Mouse (Mus musculus) testis, adult 2 months (tissue): Measurements from ENCODE around the gene Qtrt1. TPM values are rescaled to one million over a fixed set of nuclear protein-coding genes. Genes with fewer than 3 reads are reported as not detected.
A peak's percentile ranks its signal among the peaks of the same experiment; 100 is the strongest.

Experiments used
- H3K27ac ChIP-seq: fragments of 200-500 bp; 2 replicates; pipeline ENCODE4 v1.5.1; 2012; ENCODE audit warnings: low read depth, low read length; ENCODE audit not compliant: control insufficient read depth, insufficient read depth
- H3K27me3 ChIP-seq: fragments of 200-500 bp; 2 replicates; pipeline ENCODE4 v1.6.1; 2012; ENCODE audit warnings: mild to moderate bottlenecking, low read length, moderate library complexity; ENCODE audit not compliant: control insufficient read depth, insufficient read depth
- H3K36me3 ChIP-seq: fragments of 200-500 bp; 2 replicates; pipeline ENCODE4 v1.6.1; 2012; ENCODE audit warnings: mild to moderate bottlenecking, low read length; ENCODE audit not compliant: control insufficient read depth, insufficient read depth
- H3K4me1 ChIP-seq: fragments of 200-500 bp; 2 replicates; pipeline ENCODE4 v1.6.1; 2012; ENCODE audit warnings: low read length; ENCODE audit not compliant: control insufficient read depth, insufficient read depth
- H3K4me3 ChIP-seq: fragments of 200-500 bp; 2 replicates; pipeline ENCODE4 v1.5.1; 2012; ENCODE audit warnings: low read depth, mild to moderate bottlenecking, low read length, moderate library complexity, mixed read lengths; ENCODE audit not compliant: control insufficient read depth
- CTCF ChIP-seq: fragments of 200-500 bp; IDR thresholded peaks from 2 replicates; pipeline ENCODE4 v1.5.1; 2012; ENCODE audit warnings: low read depth, mild to moderate bottlenecking, inconsistent platforms, low read length, moderate library complexity; ENCODE audit not compliant: control insufficient read depth, insufficient read depth, insufficient replicate concordance
- POLR2A ChIP-seq: fragments of 200-500 bp; IDR thresholded peaks from 2 replicates; pipeline ENCODE4 v1.6.1; 2012; ENCODE audit warnings: low read depth, mild to moderate bottlenecking, inconsistent platforms, low read length, moderate library complexity; ENCODE audit not compliant: control insufficient read depth
- polyA plus RNA-seq: library from polyadenylated mRNA; depleted of rRNA; stranded (reverse); fragments of >200 nt; gene quantifications from 2 replicates; pipeline ENCODE4 v1.2.3, GENCODE M21; 2012; rRNA removed

The Qtrt1 gene
- polyA plus RNA-seq: 19.6 and 23.2 TPM in 2 replicates

GRCm38 (mm10) chr9:21411669-21412550 lies at the start of gene Qtrt1:
TSS of gene Qtrt1 (plus strand) at chr9:21411837.
- Histone ChIP-seq H3K4me3 (peak within 1 kb of the TSS; percentile 92), H3K27ac (peak within 1 kb of the TSS; percentile 57), H3K36me3 (no peaks in the 10 kb centered on the region), H3K4me1 (peaks cover 3% of the 10 kb centered on the region), H3K27me3 (no peaks in the 10 kb centered on the region)
- TF ChIP-seq POLR2A: peak; percentile 67; the same call in 1 of the 2 replicates
- TF ChIP-seq CTCF: no peak

GRCm38 (mm10) chr9:21366541-21367220 lies 45.0 kb upstream of the Qtrt1 start:
- Histone ChIP-seq H3K4me3 (peak overlapping the region; percentile 90), H3K27me3 (no peaks in the 10 kb centered on the region), H3K36me3 (no peaks in the 10 kb centered on the region; the same call in none of the 2 replicates), H3K4me1 (peaks cover 13% of the 10 kb centered on the region), H3K27ac (peak overlapping the region; percentile 98)
- TF ChIP-seq CTCF (peak; percentile 34; the same call in 1 of the 2 replicates), POLR2A (no peak)

DNA sequence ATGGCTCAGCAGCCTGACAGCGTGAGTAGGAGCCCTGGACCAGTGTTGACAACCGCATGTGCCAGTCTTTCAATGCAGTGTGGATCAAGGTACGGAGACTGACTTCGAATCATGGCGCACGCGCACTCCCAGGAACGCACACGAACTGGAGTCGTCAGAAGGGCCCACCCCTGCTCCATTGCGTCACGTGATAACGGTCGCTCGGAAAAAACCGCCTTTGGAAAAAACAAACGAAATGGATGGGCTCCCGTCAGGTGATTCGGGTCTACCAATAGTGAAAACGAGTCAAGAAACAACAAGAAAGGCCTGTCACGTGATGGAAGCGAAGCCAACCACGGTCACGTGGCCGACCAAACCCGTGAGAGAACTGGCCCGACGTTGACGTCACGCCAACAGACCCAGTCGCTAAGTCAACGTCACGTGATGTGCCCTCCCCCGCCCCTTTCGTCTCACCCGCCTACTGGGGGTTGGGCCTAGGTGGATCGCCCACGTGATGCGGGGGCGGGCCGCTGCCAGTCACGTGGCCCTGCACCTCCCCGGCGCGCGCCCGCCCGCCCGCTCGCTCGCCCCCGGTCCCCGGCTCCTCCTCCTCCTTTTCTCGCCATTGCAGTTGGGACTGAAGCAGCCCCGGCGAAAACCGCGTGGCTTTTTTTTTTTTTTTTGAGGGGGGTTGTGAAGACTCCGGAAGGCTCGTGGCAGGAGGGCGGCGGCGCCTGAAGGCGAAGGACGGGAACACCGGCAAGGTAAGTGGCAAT lies 44.1 kb upstream of the Qtrt1 start, which contains the start of gene Ilf3:
Ilf3 (plus strand) TSS at position 515 of the 755 bp plus-strand sequence.
- Histone ChIP-seq H3K4me3 (peak within 1 kb of the TSS; percentile 90), H3K4me1 (peaks cover 13% of the 10 kb centered on the region), H3K27ac (peak within 1 kb of the TSS; percentile 98), H3K36me3 (no peaks in the 10 kb centered on the region; the same call in none of the 2 replicates), H3K27me3 (no peaks in the 10 kb centered on the region)
- TF ChIP-seq POLR2A (peak; percentile 91; the same call in 1 of the 2 replicates), CTCF (no peak)

GRCm38 (mm10) chr9:21368131-21368584 lies 43.5 kb upstream of the Qtrt1 start:
- no peak for TF ChIP-seq CTCF
- peak; percentile 55; the same call in 1 of the 2 replicates for TF ChIP-seq POLR2A
- peak overlapping the region; percentile 90 for H3K4me3 ChIP-seq
- H3K36me3 ChIP-seq: no peaks in the 10 kb centered on the region; the same call in none of the 2 replicates
- H3K4me1 ChIP-seq: peaks cover 13% of the 10 kb centered on the region
- no peaks in the 10 kb centered on the region for H3K27me3 ChIP-seq
- peak overlapping the region; percentile 94 for H3K27ac ChIP-seq

- TF ChIP-seq POLR2A: no peak
- TF ChIP-seq CTCF: no peak
- Histone ChIP-seq H3K4me3 (peak overlapping the region; percentile 90), H3K36me3 (no peaks in the 10 kb centered on the region; the same call in none of the 2 replicates), H3K27ac (peak overlapping the region; percentile 94), H3K27me3 (no peaks in the 10 kb centered on the region), H3K4me1 (peaks cover 13% of the 10 kb centered on the region)
Observed at GRCm38 (mm10) chr9:21369080-21369479, 42.6 kb upstream of the Qtrt1 start.

- Histone ChIP-seq H3K4me3 (no peak overlapping the region), H3K27me3 (no peaks in the 10 kb centered on the region), H3K36me3 (no peaks in the 10 kb centered on the region; the same call in none of the 2 replicates), H3K27ac (no peak overlapping the region), H3K4me1 (peaks cover 15% of the 10 kb centered on the region)
- no peak for TF ChIP-seq CTCF
- TF ChIP-seq POLR2A: no peak
Observed at GRCm38 (mm10) chr9:21370876-21371275, 40.8 kb upstream of the Qtrt1 start.
